Mouse (Mus musculus) heart, adult 11 months (tissue): Measurements from ENCODE around the gene Gart.

Experiments used
- DNase-seq: peaks from one replicate; pipeline ENCODE4 v3.0.0; 2022

Gene Gart

DNA sequence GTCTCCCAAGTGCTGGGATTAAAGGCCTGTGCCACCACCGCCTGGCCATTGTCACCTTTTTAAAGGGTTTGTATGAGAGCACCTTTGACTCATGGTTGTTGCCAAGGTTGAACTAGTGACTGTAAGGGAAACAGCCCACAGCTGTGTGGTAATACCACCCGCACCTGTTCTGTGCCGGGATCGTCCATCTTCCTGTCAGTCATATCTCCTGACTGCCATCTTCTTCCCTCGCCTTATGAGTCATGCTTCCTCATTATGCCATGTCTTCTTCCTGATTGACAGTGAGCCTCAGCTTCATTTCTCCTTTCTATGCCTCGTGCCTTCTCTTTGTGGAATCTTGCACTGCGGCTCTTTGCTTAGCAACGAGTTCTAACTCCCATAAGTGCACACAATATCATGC is 39.8 kb downstream of the Gart start:
- no peak for DNase-seq

GRCm38 (mm10) chr16:91605156-91605555 is 41.6 kb downstream of the Gart start:
- no peak for DNase-seq

DNA sequence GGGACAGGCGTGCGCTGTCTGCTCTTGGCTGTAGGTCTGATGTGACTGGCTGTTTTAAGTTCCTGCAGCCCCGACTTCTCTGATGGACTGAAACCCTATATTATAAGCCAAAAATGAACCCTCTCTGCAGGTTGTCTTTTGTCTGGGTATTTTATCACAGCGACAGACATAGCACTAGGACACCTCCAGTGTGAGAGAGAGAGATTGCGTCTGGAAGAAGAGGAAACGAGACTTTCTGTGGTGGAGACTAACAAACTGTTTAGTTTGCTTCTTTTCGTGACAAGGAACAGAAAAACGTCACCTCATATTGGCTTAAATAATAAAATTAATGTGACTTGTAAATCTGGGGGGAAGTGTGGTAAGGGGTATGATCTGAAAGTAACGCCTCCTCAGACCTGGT is 45.1 kb downstream of the Gart start:
- DNase-seq = no peak

- DNase-seq = no peak
These were observed 45.7 kb downstream of the Gart start for GRCm38 (mm10) chr16:91601081-91601480.

- DNase-seq = no peak
These were observed 47.5 kb downstream of the Gart start for GRCm38 (mm10) chr16:91599242-91599641.

- peak; percentile 100 for DNase-seq
These were observed 49.1 kb downstream of the Gart start, which contains the start of gene Tmem50b for GRCm38 (mm10) chr16:91597672-91598010. Gene Tmem50b (minus strand): TSS chr16:91597800.

DNA sequence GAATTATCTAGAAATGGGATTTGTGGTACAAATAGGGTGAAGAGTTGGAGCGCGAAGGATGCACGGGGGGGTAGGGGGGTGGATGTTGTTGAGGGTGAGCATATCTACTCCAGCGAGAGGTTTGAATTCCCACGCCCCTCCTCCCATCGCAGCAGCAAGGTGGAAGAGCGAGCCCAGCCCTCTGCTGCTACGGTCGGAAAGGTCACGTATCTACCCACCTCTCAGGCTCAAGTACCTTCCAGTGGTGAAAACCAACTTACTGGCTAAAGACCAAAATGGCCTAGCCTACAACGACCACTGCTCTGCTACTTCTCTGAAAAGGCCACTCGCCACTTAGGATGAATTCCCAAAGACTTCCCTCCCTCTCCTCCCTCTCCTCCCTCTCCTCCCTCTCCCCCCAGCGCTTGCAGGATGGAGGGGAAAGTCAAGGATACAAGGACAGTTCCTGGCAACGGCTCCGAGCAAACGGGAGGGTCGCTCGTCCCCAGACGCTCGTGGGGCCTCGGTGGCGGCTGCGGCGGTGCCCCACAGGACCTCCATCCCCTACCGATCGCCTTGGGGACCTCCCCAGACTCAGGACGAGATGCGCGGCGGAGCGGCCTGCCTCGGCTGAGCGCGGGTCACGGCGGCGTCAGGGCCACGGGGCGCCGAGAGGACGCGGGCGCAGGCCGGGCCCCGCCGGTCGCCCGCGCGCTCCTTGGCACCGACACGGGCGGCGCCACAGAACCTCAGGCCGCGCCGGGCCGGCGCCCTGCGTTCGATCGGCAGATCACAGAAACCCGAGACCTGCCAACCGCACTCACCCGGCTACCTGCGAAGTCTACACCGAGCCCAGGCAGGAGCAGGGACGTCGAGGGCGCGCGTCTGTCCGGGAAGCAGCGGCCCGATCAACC is 49.7 kb downstream of the Gart start:
- peak; percentile 92 for DNase-seq

DNA sequence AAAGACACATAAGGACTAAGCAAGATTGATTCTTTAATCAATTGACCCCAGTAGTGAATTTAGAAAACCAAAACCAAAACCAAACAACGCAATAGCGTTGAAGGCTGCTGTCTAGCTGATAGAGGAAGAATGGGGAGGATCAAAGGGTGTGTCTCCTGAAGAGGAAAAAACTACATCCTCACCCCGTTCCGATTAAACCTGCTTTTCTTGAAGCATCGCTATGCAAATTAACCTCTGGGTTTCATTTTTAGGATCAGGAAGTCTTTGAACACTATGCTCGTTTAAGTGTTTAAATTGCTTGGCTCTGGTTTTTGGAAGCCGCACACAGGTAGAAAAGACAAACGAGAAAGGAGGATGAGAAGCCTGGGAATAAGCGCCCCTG is 50.4 kb downstream of the Gart start:
- DNase-seq = no peak

DNA sequence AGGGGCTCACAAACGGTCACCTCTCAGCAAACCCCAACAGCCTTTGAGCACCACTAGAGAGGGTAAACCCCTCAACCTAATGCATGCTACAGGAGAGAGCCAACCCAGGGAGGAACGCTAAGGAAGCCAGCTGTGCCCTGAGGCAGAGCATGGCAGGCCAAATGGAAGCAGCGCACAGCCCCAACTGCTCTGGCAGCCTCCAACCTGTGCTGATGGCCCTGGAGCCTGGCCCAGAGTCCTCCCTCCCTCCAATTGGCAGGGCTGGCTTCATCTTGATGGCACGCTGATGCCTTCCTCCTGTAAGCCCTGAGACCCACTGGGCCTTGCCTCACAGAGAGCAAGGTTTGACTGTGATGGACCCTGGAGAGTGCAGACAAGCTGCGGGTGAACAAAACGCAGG is 51.7 kb downstream of the Gart start:
- peak; percentile 93 for DNase-seq

- no peak for DNase-seq
These were observed 53.5 kb downstream of the Gart start for GRCm38 (mm10) chr16:91593262-91593661.

GRCm38 (mm10) chr16:91592162-91592561 is 54.6 kb downstream of the Gart start:
- DNase-seq = no peak

DNA sequence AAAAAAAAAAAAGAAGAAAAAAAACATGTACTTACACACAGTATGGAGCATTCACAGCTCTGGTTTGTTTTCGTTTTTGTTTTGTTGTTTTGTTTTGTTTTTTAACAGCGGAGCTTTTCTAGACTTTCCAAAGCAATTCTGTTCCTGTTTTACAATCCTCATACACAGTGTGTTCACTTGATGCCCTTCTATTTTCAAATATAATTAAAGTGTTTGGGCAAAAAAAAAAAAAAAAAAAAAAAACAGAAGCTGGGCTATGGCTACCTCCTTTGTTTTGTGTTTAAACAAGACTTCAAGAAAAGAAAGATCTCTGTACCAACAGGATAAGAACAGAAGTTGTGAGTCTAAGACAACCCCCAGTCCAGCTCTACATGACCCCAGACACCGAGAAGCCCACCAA is 58.0 kb downstream of the Gart start:
- no peak for DNase-seq

DNA sequence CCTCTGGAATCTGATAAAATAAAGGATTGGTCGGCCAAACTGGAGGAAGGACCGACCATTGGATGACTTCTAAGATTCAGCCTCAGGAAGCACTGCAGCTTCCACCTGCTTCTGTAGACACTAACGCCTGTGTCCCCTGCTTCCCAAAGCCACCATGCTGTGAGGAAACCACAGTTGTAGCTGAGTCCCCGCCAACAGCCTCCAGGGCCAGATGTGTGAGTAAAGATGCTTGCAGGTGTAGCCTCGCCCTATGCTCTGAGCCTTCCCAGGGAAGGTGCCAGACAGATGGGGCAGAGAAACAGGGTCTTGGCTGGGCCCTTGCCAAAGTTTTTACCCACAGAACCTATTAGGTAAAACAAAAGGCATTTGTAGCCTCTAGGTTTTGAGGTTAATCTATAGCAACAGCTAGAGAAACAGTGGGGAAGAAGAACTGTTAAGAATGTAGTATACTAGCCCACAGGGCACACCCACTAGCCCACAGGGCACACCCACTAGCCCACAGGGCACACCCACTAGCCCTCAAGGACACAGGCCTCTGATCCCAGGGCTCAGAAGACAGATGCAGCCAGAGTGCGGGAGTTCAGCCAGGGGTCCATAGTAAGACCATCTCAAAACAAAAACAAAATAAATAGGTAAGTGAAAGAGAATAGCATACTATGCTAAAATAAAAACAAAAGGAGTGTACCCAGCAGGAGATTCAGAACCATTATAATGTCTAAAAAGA is 58.9 kb downstream of the Gart start:
- DNase-seq = no peak

DNA sequence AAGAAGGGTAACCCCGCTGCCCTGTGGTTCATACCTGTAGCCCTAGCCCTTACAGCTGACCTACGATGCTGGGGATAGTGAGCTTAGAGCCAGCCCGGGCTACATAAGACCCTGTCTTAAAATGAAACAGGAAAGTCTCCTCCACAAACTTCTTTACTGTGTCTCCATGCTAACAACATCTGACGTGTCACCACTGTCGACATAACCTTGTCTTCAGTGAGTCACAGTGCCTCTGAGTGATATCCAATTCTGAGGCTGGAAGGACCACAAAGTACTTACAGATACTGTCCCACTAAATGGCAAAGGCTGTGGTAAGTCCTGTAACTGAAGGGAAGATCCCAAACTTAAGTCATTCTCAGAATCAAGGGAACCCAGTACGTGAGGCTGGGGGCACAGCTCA is 60.5 kb downstream of the Gart start:
- DNase-seq = no peak

- no peak for DNase-seq
These were observed 61.1 kb downstream of the Gart start for GRCm38 (mm10) chr16:91585617-91586016.

GRCm38 (mm10) chr16:91582307-91582706 is 64.4 kb downstream of the Gart start:
- no peak for DNase-seq

GRCm38 (mm10) chr16:91578980-91579720 is 67.6 kb downstream of the Gart start:
- DNase-seq = no peak

GRCm38 (mm10) chr16:91575151-91575550 is 71.6 kb downstream of the Gart start:
- DNase-seq = no peak
